12 mouse cellular contexts compared by ENCODE assay signal in the genomic region with DNA sequence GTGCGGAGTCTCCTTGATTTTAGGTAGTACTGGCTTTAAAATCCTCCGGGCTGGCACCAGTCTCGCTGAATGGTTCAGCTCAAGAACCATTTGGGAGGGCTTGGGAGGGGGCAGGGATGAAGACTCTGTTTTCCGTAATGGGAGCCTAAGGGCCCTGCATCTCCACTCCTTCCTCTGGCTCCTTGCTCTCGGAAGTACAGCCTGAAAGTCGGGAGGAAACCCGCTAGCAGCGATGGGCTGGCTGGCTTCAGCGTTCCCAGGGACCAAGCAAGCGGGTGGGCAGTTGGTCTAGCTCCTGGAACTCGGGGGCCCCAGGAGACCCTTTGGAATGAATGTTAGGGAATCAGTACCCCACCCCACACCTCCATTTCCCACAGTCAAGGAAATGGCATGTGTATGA. TPM values are rescaled to one million over a fixed set of nuclear protein-coding genes. Genes with fewer than 3 reads are reported as not detected.
DNase-seq lines count a peak whose midpoint lies in the region; ATAC-seq lines count a peak whose summit lies in the region.
"Had no signal": no experiment of that assay in that cellular context is flagged by ENCODE, and none has a peak within 500 bp of the region (broad histone marks: within the 10 kb centered on the region; RNA-seq: fewer than 3 reads in every experiment).

No protein-coding gene starts in this region.

- DNase-seq in neural tube, embryonic 10.5 days (ENCODE audit: extremely low spot score, low spot score) = peak; percentile 55
- DNase-seq in hindbrain, embryonic 11.5 days (ENCODE audit: low spot score) = peak; percentile 52
- DNase-seq in midbrain, embryonic 11.5 days (ENCODE audit: low spot score, missing footprints) = peak; percentile 95
- no peak for DNase-seq in liver, embryonic 11.5 days (ENCODE audit: low spot score)
- DNase-seq in adrenal gland, adult 8-10 months = no peak
- DNase-seq: heart, postnatal 14 days; kidney, adult 9 months; layer of hippocampus, postnatal 36 days; lung, embryonic 14.5 days; retina, postnatal 1 day had no signal

- H3K27me3 ChIP-seq in neural tube, embryonic 15.5 days (replicated peaks) = peaks cover 91% of the 10 kb centered on the region
- H3K27me3 ChIP-seq in hindbrain, embryonic 11.5 days (ENCODE audit: control insufficient read depth, insufficient read depth, low read length) = peaks cover 89% of the 10 kb centered on the region
- peaks cover 95% of the 10 kb centered on the region for H3K27me3 ChIP-seq in midbrain, embryonic 11.5 days (ENCODE audit: control insufficient read depth, insufficient read depth, low read length)
- H3K27me3 ChIP-seq in liver, embryonic 11.5 days (replicated peaks; ENCODE audit: control insufficient read depth, insufficient read depth, low read length) = peaks cover 100% of the 10 kb centered on the region
- peaks cover 98% of the 10 kb centered on the region for H3K27me3 ChIP-seq in kidney, embryonic 16.5 days (ENCODE audit: insufficient read depth, low read length)

- WGBS in neural tube, embryonic 15.5 days = under 1% methylated on average over 11 of the region's 11 CpGs
- WGBS in hindbrain, embryonic 11.5 days = under 1% methylated on average over 11 of the region's 11 CpGs
- WGBS in midbrain, embryonic 11.5 days = under 1% methylated on average over 11 of the region's 11 CpGs
- 4% methylated on average over 11 of the region's 11 CpGs for WGBS in liver, embryonic 11.5 days
- WGBS in kidney, embryonic 16.5 days = under 1% methylated on average over 11 of the region's 11 CpGs

- no peak overlapping the region for H3K4me3 ChIP-seq in neural tube, embryonic 15.5 days (replicated peaks)
- peak overlapping the region; percentile 16; the same call in 1 of the 2 replicates for H3K4me3 ChIP-seq in hindbrain, embryonic 11.5 days (ENCODE audit: low read depth, low read length)
- H3K4me3 ChIP-seq in midbrain, embryonic 11.5 days (ENCODE audit: low read depth, low read length) = peak overlapping the region; percentile 25
- H3K4me3 ChIP-seq in liver, embryonic 11.5 days (ENCODE audit: low read depth, low read length) = no peak overlapping the region
- H3K4me3 ChIP-seq in kidney, embryonic 16.5 days (ENCODE audit: low read length) = no peak overlapping the region

- no peak overlapping the region for H3K27ac ChIP-seq in neural tube, embryonic 15.5 days (replicated peaks)
- H3K27ac ChIP-seq in hindbrain, embryonic 11.5 days (ENCODE audit: low read depth, low read length) = no peak overlapping the region
- H3K27ac ChIP-seq in midbrain, embryonic 11.5 days (ENCODE audit: low read depth, low read length) = no peak overlapping the region
- no peak overlapping the region for H3K27ac ChIP-seq in liver, embryonic 11.5 days (ENCODE audit: low read depth, low read length)
- H3K27ac ChIP-seq in kidney, embryonic 16.5 days (ENCODE audit: low read length) = no peak overlapping the region

- ATAC-seq in neural tube, embryonic 15.5 days (ENCODE audit: low FRiP score) = no peak
- no peak for ATAC-seq in hindbrain, embryonic 11.5 days (ENCODE audit: low FRiP score)
- no peak for ATAC-seq in midbrain, embryonic 11.5 days (ENCODE audit: low FRiP score)
- no peak for ATAC-seq in liver, embryonic 11.5 days (replicated peaks; ENCODE audit: low FRiP score)
- ATAC-seq in kidney, embryonic 16.5 days (ENCODE audit: low FRiP score, low TSS enrichment) = no peak

- no peaks in the 10 kb centered on the region for H3K36me3 ChIP-seq in neural tube, embryonic 15.5 days
- H3K36me3 ChIP-seq in hindbrain, embryonic 11.5 days (ENCODE audit: control insufficient read depth, insufficient read depth, low read length) = no peaks in the 10 kb centered on the region
- no peaks in the 10 kb centered on the region for H3K36me3 ChIP-seq in midbrain, embryonic 11.5 days (ENCODE audit: control insufficient read depth, insufficient read depth, low read length)
- no peaks in the 10 kb centered on the region for H3K36me3 ChIP-seq in liver, embryonic 11.5 days (ENCODE audit: control insufficient read depth, insufficient read depth, low read length)
- H3K36me3 ChIP-seq in kidney, embryonic 16.5 days (ENCODE audit: insufficient read depth, low read length) = no peaks in the 10 kb centered on the region

- H3K9me3 ChIP-seq in neural tube, embryonic 15.5 days (replicated peaks) = no peaks in the 10 kb centered on the region
- H3K9me3 ChIP-seq in hindbrain, embryonic 11.5 days (ENCODE audit: control insufficient read depth, low read length) = no peaks in the 10 kb centered on the region
- H3K9me3 ChIP-seq in midbrain, embryonic 11.5 days (ENCODE audit: control insufficient read depth, low read length) = no peaks in the 10 kb centered on the region
- no peaks in the 10 kb centered on the region for H3K9me3 ChIP-seq in liver, embryonic 11.5 days (ENCODE audit: control insufficient read depth, low read length)
- no peaks in the 10 kb centered on the region for H3K9me3 ChIP-seq in kidney, embryonic 16.5 days (ENCODE audit: low read length)

- no peak overlapping the region for H3K9ac ChIP-seq in neural tube, embryonic 15.5 days (replicated peaks)
- 0 out of 2 replicates have a peak overlapping the region, but pooled peaks have one; percentile 4 for H3K9ac ChIP-seq in hindbrain, embryonic 11.5 days (ENCODE audit: low read depth, low read length)
- peak overlapping the region; percentile 61 for H3K9ac ChIP-seq in midbrain, embryonic 11.5 days (ENCODE audit: low read length)
- H3K9ac ChIP-seq in liver, embryonic 11.5 days (ENCODE audit: low read depth, low read length) = no peak overlapping the region
- H3K9ac ChIP-seq in kidney, embryonic 16.5 days (replicated peaks; ENCODE audit: low read length) = no peak overlapping the region
- H3K9ac ChIP-seq: lung, embryonic 14.5 days had no signal

- H3K4me1 ChIP-seq in neural tube, embryonic 15.5 days = peaks cover 9% of the 10 kb centered on the region
- no peaks in the 10 kb centered on the region for H3K4me1 ChIP-seq in hindbrain, embryonic 11.5 days (replicated peaks; ENCODE audit: control insufficient read depth, insufficient read depth, low read length)
- peaks cover 2% of the 10 kb centered on the region for H3K4me1 ChIP-seq in midbrain, embryonic 11.5 days (ENCODE audit: control insufficient read depth, insufficient read depth, low read length)
- no peaks in the 10 kb centered on the region for H3K4me1 ChIP-seq in liver, embryonic 11.5 days (replicated peaks; ENCODE audit: control insufficient read depth, insufficient read depth, low read length)
- peaks cover 13% of the 10 kb centered on the region for H3K4me1 ChIP-seq in kidney, embryonic 16.5 days (ENCODE audit: insufficient read depth, low read length)

- H3K4me2 ChIP-seq in neural tube, embryonic 15.5 days = no peak overlapping the region
- H3K4me2 ChIP-seq in hindbrain, embryonic 11.5 days (replicated peaks; ENCODE audit: low read depth, low read length) = peak overlapping the region; percentile 31
- peak overlapping the region; percentile 82 for H3K4me2 ChIP-seq in midbrain, embryonic 11.5 days
- H3K4me2 ChIP-seq in liver, embryonic 11.5 days = no peak overlapping the region
- H3K4me2 ChIP-seq in kidney, embryonic 16.5 days (replicated peaks; ENCODE audit: low read depth, low read length) = no peak overlapping the region

RNA-seq across cellular contexts. Expression of gene En1, which starts 4.9 kb away (rescaled TPM):
- polyA plus RNA-seq in neural tube, embryonic 15.5 days (2015; fragmentation: Nextera tagmentation; extraction: Ambion mirVana) = 1.0 and 1.2 TPM in 2 replicates
- 5.2 and 6.9 TPM in 2 replicates for polyA plus RNA-seq in hindbrain, embryonic 11.5 days (2014; fragmentation: Nextera tagmentation; extraction: Ambion mirVana)
- polyA plus RNA-seq in midbrain, embryonic 11.5 days (2014; fragmentation: Nextera tagmentation; extraction: Ambion mirVana) = 6.5 and 8.2 TPM in 2 replicates
- 0.57 and 1.1 TPM in 2 replicates for polyA plus RNA-seq in liver, embryonic 11.5 days (2014; fragmentation: Nextera tagmentation; extraction: Ambion mirVana)
- total RNA-seq in adrenal gland, adult 8-10 months (2022) = not detected
- 0.06 TPM in 1 of 2 replicates, not detected in the other for polyA plus RNA-seq in kidney, embryonic 16.5 days (2015; fragmentation: Nextera tagmentation; extraction: Ambion mirVana)
- total RNA-seq: heart, postnatal 14 days; layer of hippocampus, postnatal 36 days had no signal
- polyA plus RNA-seq: lung, embryonic 14.5 days had no signal

Comparison
In these comparisons a context has a peak if more than half of its experiments do, and no peak if none do; other contexts are left out.
1. DNase-seq: peak in neural tube, embryonic 10.5 days (single experiment), hindbrain, embryonic 11.5 days (single experiment) and midbrain, embryonic 11.5 days (single experiment); none in liver, embryonic 11.5 days (single experiment) and adrenal gland, adult 8-10 months (single experiment).
2. H3K4me2 ChIP-seq: peak in hindbrain, embryonic 11.5 days (single experiment) and midbrain, embryonic 11.5 days (single experiment); none in neural tube, embryonic 15.5 days (single experiment), liver, embryonic 11.5 days (single experiment) and kidney, embryonic 16.5 days (single experiment).
3. H3K4me3 ChIP-seq: peak in hindbrain, embryonic 11.5 days (single experiment) and midbrain, embryonic 11.5 days (single experiment); none in neural tube, embryonic 15.5 days (single experiment), liver, embryonic 11.5 days (single experiment) and kidney, embryonic 16.5 days (single experiment).
4. H3K9ac ChIP-seq: peak in hindbrain, embryonic 11.5 days (single experiment) and midbrain, embryonic 11.5 days (single experiment); none in neural tube, embryonic 15.5 days (single experiment), liver, embryonic 11.5 days (single experiment) and kidney, embryonic 16.5 days (single experiment).